Mouse (Mus musculus) midbrain, embryonic 11.5 days (tissue): ENCODE results near the gene Hsf2bp. TPM values are rescaled to one million over a fixed set of nuclear protein-coding genes. Genes with fewer than 3 reads are reported as not detected.

Experiments
- ATAC-seq: fragments of 200-750 bp; cut with Nextera tagmentation; 2 replicates; pipeline ENCODE4 v1.8.0; 2017; ENCODE audit warnings: moderate TSS enrichment, moderate library complexity; ENCODE audit not compliant: low FRiP score
- DNase-seq: peaks from one replicate; pipeline ENCODE4 v3.0.0; 2015; ENCODE audit warnings: low spot score; ENCODE audit errors: missing footprints
- H3K27ac ChIP-seq: fragments of 300-500 bp; sonication (generic); 2 replicates; pipeline ENCODE4 v1.5.1; 2014; ENCODE audit warnings: low read depth, low read length
- H3K27me3 ChIP-seq: fragments of 300-500 bp; sonication (generic); 2 replicates; pipeline ENCODE4 v1.6.1; 2014; ENCODE audit warnings: mild to moderate bottlenecking, low read length, moderate library complexity, mixed read lengths; ENCODE audit not compliant: control insufficient read depth, insufficient read depth
- H3K36me3 ChIP-seq: fragments of 300-500 bp; sonication (generic); 2 replicates; pipeline ENCODE4 v1.6.1; 2014; ENCODE audit warnings: mild to moderate bottlenecking, low read length, moderate library complexity, mixed read lengths; ENCODE audit not compliant: control insufficient read depth, insufficient read depth
- H3K4me1 ChIP-seq: fragments of 300-500 bp; sonication (generic); 2 replicates; pipeline ENCODE4 v1.6.1; 2014; ENCODE audit warnings: low read length; ENCODE audit not compliant: control insufficient read depth, insufficient read depth
- H3K4me2 ChIP-seq: fragments of 300-500 bp; sonication (generic); 2 replicates; pipeline ENCODE4 v1.6.1; 2014; ENCODE audit warnings: mild to moderate bottlenecking, moderate library complexity
- H3K4me3 ChIP-seq: fragments of 300-500 bp; sonication (generic); 2 replicates; pipeline ENCODE4 v1.5.1; 2014; ENCODE audit warnings: low read depth, low read length
- H3K9ac ChIP-seq: fragments of 300-500 bp; sonication (generic); 2 replicates; pipeline ENCODE4 v1.6.1; 2014; ENCODE audit warnings: low read length
- H3K9me3 ChIP-seq: fragments of 300-500 bp; sonication (generic); 2 replicates; pipeline ENCODE4 v1.6.1; 2016; ENCODE audit warnings: low read length; ENCODE audit not compliant: control insufficient read depth
- WGBS: fragments of 180-500 bp; shearing (Covaris S2); extraction: QIAGEN DNeasy Blood & Tissue Kit; methylation state at CpG from one replicate; pipeline ENCODE4 v1.1.7; 2014; 5-methylcytosine and 5-hydroxymethylcytosine counted together
- polyA plus RNA-seq: library from polyadenylated mRNA; unstranded; fragments of >200 nt; fragmentation: Nextera tagmentation; extraction: Ambion mirVana; gene quantifications from 2 replicates; pipeline ENCODE4 v1.2.1, GENCODE M21; 2014

Gene Hsf2bp
- polyA plus RNA-seq, 1 experiment from 2014 or later: 0.60 TPM

DNA sequence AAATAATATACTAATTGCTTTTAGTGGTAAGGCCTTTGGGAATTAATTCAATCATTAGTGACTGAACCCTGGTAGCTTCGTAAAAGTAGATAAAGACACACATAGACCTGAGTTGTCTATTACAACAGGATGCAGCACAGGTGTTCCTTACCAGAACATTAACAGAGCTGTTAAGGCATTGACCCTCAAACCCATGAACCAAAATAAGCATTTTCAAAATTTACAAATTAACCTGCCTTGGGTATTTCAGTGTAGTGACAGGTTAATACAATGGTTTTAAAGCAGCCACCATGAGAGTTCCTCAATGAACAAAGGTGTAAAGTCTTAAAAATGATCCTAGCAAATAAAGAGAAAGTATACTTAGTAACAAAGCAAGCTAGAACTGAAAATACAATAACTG is 69.6 kb downstream of the Hsf2bp start:
- DNase-seq (no peak), ATAC-seq (no peak)
- H3K9me3 ChIP-seq: no peaks in the 10 kb centered on the region
- no peaks in the 10 kb centered on the region for H3K4me1 ChIP-seq
- 94% methylated on average over 1 of the region's 1 CpGs for WGBS
- no peak overlapping the region for H3K9ac ChIP-seq
- H3K4me3 ChIP-seq: no peak overlapping the region
- no peaks in the 10 kb centered on the region for H3K27me3 ChIP-seq
- H3K4me2 ChIP-seq: no peak overlapping the region
- H3K36me3 ChIP-seq: no peaks in the 10 kb centered on the region
- H3K27ac ChIP-seq: no peak overlapping the region

DNA sequence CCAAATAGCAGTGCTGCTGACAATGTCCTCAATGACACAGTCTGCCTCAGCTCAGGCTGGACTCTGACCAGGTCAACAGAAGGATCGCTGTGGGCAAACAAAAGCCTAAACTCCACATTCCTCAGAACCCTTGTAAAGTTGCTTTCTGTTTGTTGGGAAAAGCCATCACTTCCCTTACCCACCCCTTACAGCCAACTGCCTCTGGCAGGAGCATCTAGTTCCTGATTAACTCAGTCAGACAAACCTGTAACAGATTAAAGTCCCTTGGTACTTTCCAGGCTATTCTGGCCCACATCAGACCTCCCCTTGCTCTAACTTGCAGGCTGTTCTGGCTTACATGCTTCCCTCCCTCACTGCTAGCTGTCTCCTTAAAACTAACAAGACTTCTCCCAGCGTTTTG is 70.5 kb downstream of the Hsf2bp start:
- H3K27ac ChIP-seq: no peak overlapping the region
- H3K9me3 ChIP-seq: no peaks in the 10 kb centered on the region
- WGBS: 60% methylated on average over 2 of the region's 2 CpGs
- H3K27me3 ChIP-seq: no peaks in the 10 kb centered on the region
- H3K4me3 ChIP-seq: no peak overlapping the region
- H3K4me2 ChIP-seq: no peak overlapping the region
- H3K36me3 ChIP-seq: no peaks in the 10 kb centered on the region
- DNase-seq (no peak), ATAC-seq (no peak)
- H3K4me1 ChIP-seq: no peaks in the 10 kb centered on the region
- H3K9ac ChIP-seq: no peak overlapping the region

DNA sequence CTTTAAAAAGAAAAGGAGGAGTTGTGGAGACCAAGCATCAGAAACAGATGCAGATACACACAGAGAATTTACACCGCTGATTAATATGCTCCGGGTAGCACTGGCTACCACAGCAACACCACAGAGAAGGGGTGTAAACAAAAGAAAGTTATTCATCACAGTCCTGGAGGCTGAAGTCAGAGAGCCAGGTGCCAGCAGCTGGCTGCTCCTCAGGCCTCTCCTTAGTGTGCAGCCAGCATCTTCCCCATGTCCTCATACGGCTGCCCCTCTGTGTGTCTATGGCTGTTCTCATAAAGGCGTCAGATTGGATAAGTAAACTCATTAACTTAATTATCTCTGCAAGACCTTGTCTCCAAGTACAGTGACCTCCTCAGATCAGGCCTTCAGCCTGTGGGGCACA is 73.2 kb downstream of the Hsf2bp start:
- DNase-seq: no peak
- Histone ChIP-seq H3K9ac (no peak overlapping the region), H3K4me1 (no peaks in the 10 kb centered on the region), H3K36me3 (no peaks in the 10 kb centered on the region), H3K4me2 (no peak overlapping the region), H3K4me3 (no peak overlapping the region), H3K9me3 (no peaks in the 10 kb centered on the region), H3K27ac (no peak overlapping the region), H3K27me3 (no peaks in the 10 kb centered on the region)
- 89% methylated on average over 4 of the region's 4 CpGs for WGBS
- ATAC-seq: no peak

DNA sequence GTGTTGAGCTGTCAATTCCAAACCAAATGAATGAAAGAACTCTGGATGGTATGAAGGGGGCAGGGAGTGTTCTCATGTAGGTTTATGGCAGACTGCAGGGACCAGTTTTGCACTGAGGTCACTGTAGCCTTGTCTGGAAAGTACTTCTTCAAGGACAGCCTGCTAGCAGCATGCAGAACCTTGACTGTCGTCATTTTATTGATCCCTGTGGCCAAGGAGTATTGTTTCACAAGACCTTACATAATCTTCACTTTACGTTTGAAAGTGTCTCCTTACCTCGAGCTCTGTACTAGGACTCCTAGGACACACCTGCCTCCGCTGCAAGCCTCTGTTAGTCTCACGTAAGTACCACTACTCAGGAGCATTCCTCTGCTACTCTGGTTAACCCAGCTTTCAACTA is 73.9 kb downstream of the Hsf2bp start:
- Histone ChIP-seq H3K9me3 (no peaks in the 10 kb centered on the region), H3K4me3 (no peak overlapping the region), H3K4me1 (no peaks in the 10 kb centered on the region), H3K4me2 (no peak overlapping the region), H3K36me3 (no peaks in the 10 kb centered on the region), H3K27me3 (no peaks in the 10 kb centered on the region), H3K9ac (no peak overlapping the region), H3K27ac (no peak overlapping the region)
- 88% methylated on average over 5 of the region's 5 CpGs for WGBS
- DNase-seq: no peak
- ATAC-seq: no peak

- Histone ChIP-seq H3K27ac (no peak overlapping the region), H3K4me1 (no peaks in the 10 kb centered on the region), H3K27me3 (no peaks in the 10 kb centered on the region), H3K4me2 (no peak overlapping the region), H3K36me3 (no peaks in the 10 kb centered on the region), H3K9me3 (no peaks in the 10 kb centered on the region), H3K9ac (no peak overlapping the region), H3K4me3 (no peak overlapping the region)
- 95% methylated on average over 9 of the region's 9 CpGs for WGBS
- ATAC-seq (no peak), DNase-seq (no peak)
These were observed 81.5 kb downstream of the Hsf2bp start for GRCm38 (mm10) chr17:31954551-31955140.

DNA sequence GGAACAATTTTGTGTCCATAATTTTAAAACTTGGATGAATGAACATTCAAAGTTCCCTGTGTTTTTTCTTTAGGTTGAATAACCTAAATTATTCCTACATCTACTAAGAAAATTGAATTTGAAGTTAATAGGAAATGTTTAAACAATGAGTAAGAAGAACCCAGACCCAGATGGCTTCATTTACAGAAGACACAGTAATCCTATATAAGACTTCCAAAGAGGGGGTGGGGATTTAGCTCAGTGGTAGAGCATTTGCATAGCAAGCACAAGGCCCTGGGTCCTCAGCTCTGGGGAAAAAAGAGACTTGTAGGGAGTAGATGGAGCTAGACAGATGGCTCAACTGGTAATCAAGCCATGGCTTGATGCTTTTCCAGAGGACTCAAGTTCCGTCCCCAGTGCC is 87.1 kb downstream of the Hsf2bp start:
- Histone ChIP-seq H3K9ac (no peak overlapping the region), H3K4me1 (no peaks in the 10 kb centered on the region), H3K27ac (no peak overlapping the region), H3K4me2 (no peak overlapping the region), H3K36me3 (no peaks in the 10 kb centered on the region), H3K4me3 (no peak overlapping the region), H3K9me3 (no peaks in the 10 kb centered on the region), H3K27me3 (no peaks in the 10 kb centered on the region)
- WGBS: 76% methylated on average over 1 of the region's 1 CpGs
- ATAC-seq (no peak), DNase-seq (no peak)

DNA sequence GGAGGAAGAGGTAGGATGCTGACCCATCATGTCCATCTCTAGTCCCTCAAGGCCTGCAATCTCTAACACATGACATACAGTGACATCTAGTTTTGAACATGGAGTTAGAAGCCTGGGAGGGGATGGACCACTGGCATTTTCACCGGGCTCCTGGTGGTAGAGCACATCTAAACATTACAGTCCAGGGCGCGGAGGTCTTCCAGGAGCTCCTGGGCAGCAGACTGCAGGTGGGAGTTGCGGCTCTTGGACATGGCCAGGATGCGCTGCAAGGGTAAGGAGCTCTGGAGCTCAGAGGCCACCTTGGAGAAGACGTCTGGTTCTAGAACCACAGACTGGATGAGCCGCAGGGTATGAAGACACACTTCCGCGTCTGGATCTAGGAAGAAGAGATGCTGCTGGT is 89.7 kb downstream of the Hsf2bp start:
- H3K36me3 ChIP-seq: no peaks in the 10 kb centered on the region
- H3K27ac ChIP-seq: no peak overlapping the region
- no peaks in the 10 kb centered on the region for H3K9me3 ChIP-seq
- H3K4me2 ChIP-seq: no peak overlapping the region
- H3K9ac ChIP-seq: no peak overlapping the region
- no peak overlapping the region for H3K4me3 ChIP-seq
- no peaks in the 10 kb centered on the region for H3K27me3 ChIP-seq
- ATAC-seq (no peak), DNase-seq (no peak)
- 94% methylated on average over 9 of the region's 9 CpGs for WGBS
- H3K4me1 ChIP-seq: peaks cover 4% of the 10 kb centered on the region; the same call in 1 of the 2 replicates

- no peak overlapping the region for H3K4me2 ChIP-seq
- H3K27me3 ChIP-seq: no peaks in the 10 kb centered on the region
- ATAC-seq: no peak
- WGBS: 81% methylated on average over 10 of the region's 10 CpGs
- H3K9ac ChIP-seq: no peak overlapping the region
- no peak overlapping the region for H3K4me3 ChIP-seq
- H3K36me3 ChIP-seq: no peaks in the 10 kb centered on the region
- H3K9me3 ChIP-seq: no peaks in the 10 kb centered on the region
- no peak overlapping the region for H3K27ac ChIP-seq
- DNase-seq: no peak
- H3K4me1 ChIP-seq: peaks cover 7% of the 10 kb centered on the region; the same call in 1 of the 2 replicates
These were observed 92.1 kb downstream of the Hsf2bp start for GRCm38 (mm10) chr17:31943881-31944539.

- Histone ChIP-seq H3K4me3 (no peak overlapping the region), H3K9ac (no peak overlapping the region), H3K4me1 (peaks cover 7% of the 10 kb centered on the region; the same call in 1 of the 2 replicates), H3K4me2 (no peak overlapping the region), H3K27ac (no peak overlapping the region), H3K27me3 (no peaks in the 10 kb centered on the region), H3K9me3 (no peaks in the 10 kb centered on the region), H3K36me3 (no peaks in the 10 kb centered on the region)
- DNase-seq (no peak), ATAC-seq (no peak)
- 29% methylated on average over 4 of the region's 4 CpGs for WGBS
These were observed 94.5 kb downstream of the Hsf2bp start for GRCm38 (mm10) chr17:31941616-31942015.
